Mouse (Mus musculus) lung, embryonic 14.5 days (tissue): ENCODE data around the gene Olfr1014. TPM values are rescaled to one million over a fixed set of nuclear protein-coding genes. Genes with fewer than 3 reads are reported as not detected.

ENCODE experiments used
- ATAC-seq: fragments of 200-750 bp; cut with Nextera tagmentation; 2 replicates; pipeline ENCODE4 v1.8.0; 2017; ENCODE audit warnings: mild to moderate bottlenecking, moderate TSS enrichment, moderate library complexity; ENCODE audit not compliant: insufficient read depth
- DNase-seq: peaks from one replicate; pipeline ENCODE4 v3.0.0-alpha.2; 2015
- H3K27ac ChIP-seq: fragments of 300-500 bp; sonication (generic); 2 replicates; pipeline ENCODE4 v1.5.1; 2014; ENCODE audit warnings: low read depth, mild to moderate bottlenecking, moderate library complexity
- H3K27me3 ChIP-seq: fragments of 300-500 bp; sonication (generic); 2 replicates; pipeline ENCODE4 v1.6.1; 2014; ENCODE audit warnings: low read length, control low read depth; ENCODE audit not compliant: insufficient read depth
- H3K36me3 ChIP-seq: fragments of 300-500 bp; sonication (generic); 2 replicates; pipeline ENCODE4 v1.6.1; 2014; ENCODE audit warnings: control low read depth; ENCODE audit not compliant: insufficient read depth
- H3K4me1 ChIP-seq: fragments of 300-500 bp; sonication (generic); 2 replicates; pipeline ENCODE4 v1.6.1; 2014; ENCODE audit warnings: antibody characterized with exemption, control low read depth; ENCODE audit not compliant: insufficient read depth
- H3K4me2 ChIP-seq: fragments of 300-500 bp; sonication (generic); 2 replicates; pipeline ENCODE4 v1.6.1; 2014; ENCODE audit warnings: mild to moderate bottlenecking
- H3K4me3 ChIP-seq: fragments of 300-500 bp; sonication (generic); 2 replicates; pipeline ENCODE4 v1.5.1; 2014; ENCODE audit warnings: low read depth, low read length
- H3K9ac ChIP-seq: fragments of 300-500 bp; sonication (generic); 2 replicates; pipeline ENCODE4 v1.6.1; 2014
- H3K9me3 ChIP-seq: fragments of 300-500 bp; sonication (generic); 2 replicates; pipeline ENCODE4 v1.6.1; 2016; ENCODE audit warnings: low read depth, low read length, control low read depth
- CTCF ChIP-seq: IDR thresholded peaks from 2 replicates; pipeline ENCODE4 v1.5.1; 2016; ENCODE audit warnings: antibody characterized with exemption, low read depth
- WGBS: fragments of 180-500 bp; shearing (Covaris S2); extraction: QIAGEN DNeasy Blood & Tissue Kit; methylation state at CpG from one replicate; pipeline ENCODE4 v1.1.7; 2014; 5-methylcytosine and 5-hydroxymethylcytosine counted together
- polyA plus RNA-seq: library from polyadenylated mRNA; unstranded; fragments of >200 nt; fragmentation: Nextera tagmentation; extraction: Ambion mirVana; gene quantifications from 2 replicates; pipeline ENCODE4 v1.2.1, GENCODE M21; 2014

Olfr1014 gene
- polyA plus RNA-seq, 1 experiment from 2014 or later: not detected

DNA sequence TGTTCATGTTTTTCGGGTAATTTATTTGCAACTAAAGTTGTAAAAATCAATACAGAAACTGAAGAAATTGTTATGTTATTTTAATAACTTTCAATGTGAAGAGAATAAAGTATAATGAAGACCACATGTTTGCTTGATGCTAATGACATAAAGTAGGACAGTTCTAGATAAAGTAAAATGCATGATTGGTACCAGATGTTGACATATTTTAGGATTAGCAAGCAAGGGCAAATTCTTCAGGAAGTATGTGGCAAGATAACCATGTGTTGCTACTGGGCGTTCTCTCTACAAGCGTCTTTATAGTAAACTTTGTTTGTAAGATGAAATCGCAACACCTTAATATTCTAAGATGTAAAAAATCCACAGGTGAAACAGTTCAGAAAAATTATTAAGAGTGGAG, 32.0 kb downstream of the Olfr1014 start:
- ATAC-seq: no peak
- no peaks in the 10 kb centered on the region for H3K4me1 ChIP-seq
- no peaks in the 10 kb centered on the region for H3K36me3 ChIP-seq
- no peak overlapping the region for H3K27ac ChIP-seq
- no peaks in the 10 kb centered on the region for H3K9me3 ChIP-seq
- H3K4me2 ChIP-seq: no peak overlapping the region
- H3K9ac ChIP-seq: no peak overlapping the region
- no peaks in the 10 kb centered on the region for H3K27me3 ChIP-seq
- 71% methylated on average over 4 of the region's 4 CpGs for WGBS
- no peak for TF ChIP-seq CTCF
- H3K4me3 ChIP-seq: no peak overlapping the region
- DNase-seq: no peak

DNA sequence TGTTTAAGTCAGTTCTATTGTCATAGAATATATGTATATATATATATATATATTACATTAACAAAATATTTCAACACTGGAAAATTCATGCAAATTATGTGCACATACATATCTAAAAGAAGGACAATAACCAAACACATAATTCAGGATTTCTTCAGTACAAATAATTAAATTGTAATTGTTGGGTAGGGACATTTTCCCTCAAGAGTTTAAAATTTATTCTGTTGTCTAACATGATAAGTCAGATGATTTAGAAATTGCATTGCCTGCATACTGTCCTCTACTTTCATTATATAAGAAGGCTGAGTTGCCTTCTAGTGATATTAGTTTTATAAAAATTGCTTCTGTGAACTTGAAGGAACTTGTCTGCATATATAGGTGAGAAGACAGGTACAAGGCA, 45.7 kb downstream of the Olfr1014 start, which contains the start of gene Olfr1018:
TSS of gene Olfr1018 (plus strand) at position 301 of the 400 bp plus-strand sequence.
- Histone ChIP-seq H3K27me3 (no peaks in the 10 kb centered on the region), H3K9me3 (no peaks in the 10 kb centered on the region), H3K9ac (no peak within 1 kb of the TSS), H3K4me1 (no peaks in the 10 kb centered on the region), H3K27ac (no peak within 1 kb of the TSS), H3K36me3 (no peaks in the 10 kb centered on the region), H3K4me2 (no peak within 1 kb of the TSS), H3K4me3 (no peak within 1 kb of the TSS)
- no peak for TF ChIP-seq CTCF
- no peak for ATAC-seq
- DNase-seq: no peak

Other genes starting within 250 kb of the Olfr1014 start
- gene Olfr996, start 193.5 kb upstream of the Olfr1014 start, polyA plus RNA-seq: not detected in 2 replicates
- not detected in 2 replicates for gene Olfr998, start 183.8 kb upstream of the Olfr1014 start, polyA plus RNA-seq
- not detected in 2 replicates for gene Olfr1000, start 160.8 kb upstream of the Olfr1014 start, polyA plus RNA-seq
- not detected in 2 replicates for gene Olfr1002, start 122.0 kb upstream of the Olfr1014 start, polyA plus RNA-seq
- gene Olfr154, start 108.3 kb upstream of the Olfr1014 start, polyA plus RNA-seq: not detected in 2 replicates
- gene Olfr1006, start 93.9 kb upstream of the Olfr1014 start, polyA plus RNA-seq: not detected in 2 replicates
- not detected in 2 replicates for gene Olfr1008, start 83.3 kb upstream of the Olfr1014 start, polyA plus RNA-seq
- gene Olfr1009, start 57.3 kb upstream of the Olfr1014 start, polyA plus RNA-seq: not detected in 2 replicates
- gene Olfr1012, start 9.9 kb upstream of the Olfr1014 start, polyA plus RNA-seq: not detected in 2 replicates
- gene Olfr1013, start 5.6 kb upstream of the Olfr1014 start, polyA plus RNA-seq: not detected in 2 replicates
- not detected in 2 replicates for gene Olfr1015, start 9.3 kb downstream of the Olfr1014 start, polyA plus RNA-seq
- gene Olfr1016, start 29.8 kb downstream of the Olfr1014 start, polyA plus RNA-seq: not detected in 2 replicates
- not detected in 2 replicates for gene Olfr1018, start 45.8 kb downstream of the Olfr1014 start, polyA plus RNA-seq
- gene Olfr1019, start 72.8 kb downstream of the Olfr1014 start, polyA plus RNA-seq: not detected in 2 replicates
- not detected in 2 replicates for gene Olfr1020, start 74.3 kb downstream of the Olfr1014 start, polyA plus RNA-seq
- not detected in 2 replicates for gene Olfr1022, start 95.9 kb downstream of the Olfr1014 start, polyA plus RNA-seq
- not detected in 2 replicates for gene Olfr1023, start 112.9 kb downstream of the Olfr1014 start, polyA plus RNA-seq
- gene Olfr1024, start 132.3 kb downstream of the Olfr1014 start, polyA plus RNA-seq: not detected in 2 replicates
- not detected in 2 replicates for gene Olfr1025-ps1, start 142.5 kb downstream of the Olfr1014 start, polyA plus RNA-seq
- not detected in 2 replicates for gene Olfr1026, start 148.8 kb downstream of the Olfr1014 start, polyA plus RNA-seq
- gene Olfr1028, start 177.7 kb downstream of the Olfr1014 start, polyA plus RNA-seq: not detected in 2 replicates
- not detected in 2 replicates for gene Olfr1029, start 201.2 kb downstream of the Olfr1014 start, polyA plus RNA-seq
- not detected in 2 replicates for gene Olfr1030, start 206.6 kb downstream of the Olfr1014 start, polyA plus RNA-seq
- not detected in 2 replicates for gene Olfr1031, start 217.6 kb downstream of the Olfr1014 start, polyA plus RNA-seq
- gene Olfr1032, start 232.8 kb downstream of the Olfr1014 start, polyA plus RNA-seq: not detected in 2 replicates
- 0.61 and 2.8 TPM in 2 replicates for gene Olfr1033, start 247.9 kb downstream of the Olfr1014 start, polyA plus RNA-seq